Mouse (Mus musculus) gastrocnemius, adult 18-20 months (tissue): Measurements from ENCODE around the gene Coq2. TPM values are rescaled to one million over a fixed set of nuclear protein-coding genes. Genes with fewer than 3 reads are reported as not detected.

Source experiments
- DNase-seq: peaks from one replicate; pipeline ENCODE4 v3.0.0; 2021; ENCODE audit warnings: low spot score
- total RNA-seq, 2 experiments: library from RNA; stranded (reverse); gene quantifications; 2 replicates each; pipeline ENCODE4 v1.2.3; 2021

Coq2 gene
- total RNA-seq, 2 experiments from 2014 or later: 73.6 to 77.4 TPM

- DNase-seq: no peak
Observed at GRCm38 (mm10) chr5:100622509-100623163, 52.3 kb downstream of the Coq2 start.

GRCm38 (mm10) chr5:100621876-100622508, 52.9 kb downstream of the Coq2 start:
- no peak for DNase-seq

GRCm38 (mm10) chr5:100620952-100621351, 54.0 kb downstream of the Coq2 start:
- no peak for DNase-seq

- DNase-seq: no peak
Observed at GRCm38 (mm10) chr5:100619586-100620275, 55.2 kb downstream of the Coq2 start.

- DNase-seq: no peak
Observed at GRCm38 (mm10) chr5:100613896-100614768, 60.8 kb downstream of the Coq2 start.

- DNase-seq: no peak
Observed at GRCm38 (mm10) chr5:100607868-100608267, 67.1 kb downstream of the Coq2 start.

- peak; percentile 9 for DNase-seq
Observed at GRCm38 (mm10) chr5:100607090-100607762, 67.7 kb downstream of the Coq2 start.

- DNase-seq: peak; percentile 87
Observed at GRCm38 (mm10) chr5:100605828-100606229, 69.1 kb downstream of the Coq2 start.

Other genes starting within 250 kb of the Coq2 start
- gene Lin54, start 174.5 kb downstream of the Coq2 start, total RNA-seq: 1 to 10 TPM; 4.5 to 6.3 TPM
- 100 to 1,000 TPM; 110 to 112 TPM for gene Cops4, start 156.8 kb downstream of the Coq2 start, total RNA-seq
- gene Plac8, start 102.9 kb downstream of the Coq2 start, total RNA-seq: under 1 TPM in 1 of 2 experiments, not detected in 1; 0.80 TPM
- gene Hpse, start 44.6 kb upstream of the Coq2 start, total RNA-seq: under 1 TPM; 0.39 to 0.57 TPM
- gene Helq, start 123.5 kb upstream of the Coq2 start, total RNA-seq: 1 to 10 TPM; 3.5 to 4.5 TPM
- gene Mrps18c, start 123.5 kb upstream of the Coq2 start, total RNA-seq: 10 to 100 TPM; 69.9 to 71.4 TPM
- 1 to 10 TPM; 4.1 to 4.9 TPM for gene Abraxas1, start 145.8 kb upstream of the Coq2 start, total RNA-seq
- gene Gpat3, start 170.6 kb upstream of the Coq2 start, total RNA-seq: 10 to 100 TPM in 1 of 2 experiments, 1 to 10 TPM in 1; 4.8 to 10.3 TPM